Mouse (Mus musculus) ES-Bruce4 (cell line): ENCODE measurements around the gene Fam114a1.

ENCODE experiments used
- CTCF ChIP-seq: IDR thresholded peaks from one replicate; pipeline ENCODE4 v1.8.1; 2011; ENCODE audit warnings: low read depth, low read length
- EP300 ChIP-seq: IDR thresholded peaks from 2 replicates; pipeline ENCODE4 v1.6.1; 2011; ENCODE audit warnings: low read depth, low read length; ENCODE audit not compliant: insufficient read depth
- POLR2A ChIP-seq: IDR thresholded peaks from one replicate; pipeline ENCODE4 v1.8.1; 2011; ENCODE audit warnings: low read length; ENCODE audit not compliant: insufficient read depth

DNA sequence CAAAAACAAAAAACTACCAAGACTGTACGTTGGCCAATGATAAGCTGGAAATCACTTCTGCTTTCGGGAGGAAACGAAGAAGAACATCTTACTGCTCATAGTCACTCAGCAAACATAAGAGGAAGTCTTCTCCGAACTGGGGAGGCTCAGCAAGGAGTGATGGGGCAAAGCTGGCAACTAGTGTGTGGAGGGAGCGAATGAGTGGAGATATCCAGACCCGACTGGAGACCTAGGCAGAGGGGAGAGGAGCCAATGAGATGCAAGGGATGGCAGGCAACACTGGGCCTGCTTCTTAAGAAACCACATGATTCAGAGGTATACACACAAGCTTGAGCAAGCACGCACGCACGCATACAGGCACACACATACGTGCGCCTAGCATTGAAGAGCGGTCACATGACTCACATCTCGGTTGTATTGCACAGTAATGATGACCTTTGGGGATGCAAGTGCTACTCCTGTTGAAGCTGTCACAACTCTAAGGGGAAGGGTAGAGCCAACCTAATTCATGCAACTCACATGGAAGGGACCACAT is 8.9 kb upstream of the Fam114a1 start:
- no peak for TF ChIP-seq CTCF
- TF ChIP-seq POLR2A, result no peak
- no peak for TF ChIP-seq EP300
